Mouse (Mus musculus): ENCODE results near the gene Tusc2. TPM values are rescaled to one million over a fixed set of nuclear protein-coding genes. Genes with fewer than 3 reads are reported as not detected.

Gene Tusc2
- 10 to 100 TPM; 86.5 to 94.7 TPM for total RNA-seq (2021)

- DNase-seq (ENCODE audit: low spot score in 2 of 2), result peak; percentile 95 to 99
- intact Hi-C loops (cut with DNase I), result no loop called here
Observed at GRCm38 (mm10) chr9:107563029-107563581, at the start of gene Tusc2. Tusc2 (plus strand) TSS chr9:107563255.

- intact Hi-C loops (cut with DNase I), result loop anchor here (1.0 to 2.0 kb wide), 3 partner anchors 148 to 222 kb away; no protein-coding TSS in a partner anchor
Observed at GRCm38 (mm10) chr9:107514303-107514955, 48.6 kb upstream of the Tusc2 start.

GRCm38 (mm10) chr9:107520331-107520730 lies 42.7 kb upstream of the Tusc2 start:
- intact Hi-C loops (cut with DNase I), result no loop called here
- DNase-seq (ENCODE audit: low spot score in 2 of 2), result no peak

More at GRCm38 (mm10) chr9:107514303-107514955, 48.6 kb upstream of the Tusc2 start:
- peak; percentile 87 to 88 for DNase-seq (ENCODE audit: low spot score in 2 of 2)

GRCm38 (mm10) chr9:107521190-107521589 lies 41.9 kb upstream of the Tusc2 start:
- no peak for DNase-seq (ENCODE audit: low spot score in 2 of 2)
- intact Hi-C loops (cut with DNase I), result no loop called here

- intact Hi-C loops (cut with DNase I), result no loop called here
- peak in 1 of 2 experiments; percentile 43 for DNase-seq (ENCODE audit: low spot score in 2 of 2)
Observed at GRCm38 (mm10) chr9:107521711-107522399, 41.2 kb upstream of the Tusc2 start.

GRCm38 (mm10) chr9:107522400-107522711 lies 40.7 kb upstream of the Tusc2 start:
- DNase-seq (ENCODE audit: low spot score in 2 of 2), result no peak
- intact Hi-C loops (cut with DNase I), result no loop called here

- peak; percentile 69 to 74 for DNase-seq (ENCODE audit: low spot score in 2 of 2)
- intact Hi-C loops (cut with DNase I), result no loop called here
Observed at GRCm38 (mm10) chr9:107526198-107527026, 36.6 kb upstream of the Tusc2 start.

- DNase-seq (ENCODE audit: low spot score in 2 of 2), result peak; percentile 95 to 99
- intact Hi-C loops (cut with DNase I), result loop anchor here (10.0 kb wide), 1 partner anchor 649 kb away; the partner anchor contains the start of gene Rbm15b
Observed at GRCm38 (mm10) chr9:107533791-107534407, 29.2 kb upstream of the Tusc2 start, which contains the start of gene Tmem115. Tmem115 (plus strand) TSS chr9:107533945.

- DNase-seq (ENCODE audit: low spot score in 2 of 2), result no peak
- intact Hi-C loops (cut with DNase I), result loop anchor here (10.0 kb wide), 1 partner anchor 650 kb away; the partner anchor contains the start of gene Rbm15b
Observed at GRCm38 (mm10) chr9:107534408-107535202, 28.4 kb upstream of the Tusc2 start.

- no peak for DNase-seq (ENCODE audit: low spot score in 2 of 2)
- intact Hi-C loops (cut with DNase I), result loop anchor here (10.0 kb wide), 1 partner anchor 653 kb away; the partner anchor contains the start of gene Rbm15b
Observed at GRCm38 (mm10) chr9:107538231-107538630, 24.8 kb upstream of the Tusc2 start.

- no peak for DNase-seq (ENCODE audit: low spot score in 2 of 2)
- intact Hi-C loops (cut with DNase I), result loop anchor here (10.0 kb wide), 1 partner anchor 654 kb away; the partner anchor contains the start of gene Rbm15b
Observed at GRCm38 (mm10) chr9:107538711-107539110, 24.3 kb upstream of the Tusc2 start.

GRCm38 (mm10) chr9:107539940-107540339 lies 23.1 kb upstream of the Tusc2 start:
- no peak for DNase-seq (ENCODE audit: low spot score in 2 of 2)
- intact Hi-C loops (cut with DNase I), result loop anchor here (10.0 kb wide), 1 partner anchor 655 kb away; the partner anchor contains the start of gene Rbm15b

- intact Hi-C loops (cut with DNase I), result no loop called here
- DNase-seq (ENCODE audit: low spot score in 2 of 2), result no peak
Observed at GRCm38 (mm10) chr9:107540420-107540819, 22.6 kb upstream of the Tusc2 start.

- no peak for DNase-seq (ENCODE audit: low spot score in 2 of 2)
- intact Hi-C loops (cut with DNase I), result no loop called here
Observed at GRCm38 (mm10) chr9:107541005-107541404, 22.1 kb upstream of the Tusc2 start.

GRCm38 (mm10) chr9:107541474-107542351 lies 21.3 kb upstream of the Tusc2 start, which contains the start of the genes Cyb561d2 and Nprl2:
Cyb561d2 (minus strand) TSS chr9:107542193.
Nprl2 (plus strand) TSS chr9:107542226.
- intact Hi-C loops (cut with DNase I), result no loop called here

GRCm38 (mm10) chr9:107542352-107542686 lies 20.7 kb upstream of the Tusc2 start:
- intact Hi-C loops (cut with DNase I), result no loop called here
- no peak for DNase-seq (ENCODE audit: low spot score in 2 of 2)

More at GRCm38 (mm10) chr9:107541474-107542351, 21.3 kb upstream of the Tusc2 start, which contains the start of the genes Cyb561d2 and Nprl2:
- DNase-seq (ENCODE audit: low spot score in 2 of 2), result peak; percentile 93 to 97

- no peak for DNase-seq (ENCODE audit: low spot score in 2 of 2)
- intact Hi-C loops (cut with DNase I), result no loop called here
Observed at GRCm38 (mm10) chr9:107542721-107543120, 20.3 kb upstream of the Tusc2 start.
